Mouse (Mus musculus): ENCODE measurements around the gene Dpf1.

GRCm38 (mm10) chr7:29304463-29305262, 912 bp downstream of the Dpf1 start:
- TF ChIP-seq CTCF (IDR thresholded peaks at IDR 0.05; ENCODE audit: low read depth, low read length) (no peak), POLR2A (IDR thresholded peaks at IDR 0.05; ENCODE audit: borderline replicate concordance, low read depth, low read length) (no peak)
